Mouse (Mus musculus) gastrocnemius, postnatal 4 days (tissue): ENCODE results near the gene Glb1l. TPM values are rescaled to one million over a fixed set of nuclear protein-coding genes. Genes with fewer than 3 reads are reported as not detected.

ENCODE experiments used
- DNase-seq, 2 experiments: peaks; one replicate each; pipeline ENCODE4 v3.0.0; 2021 to 2022; ENCODE audit warnings: low spot score in 2 of 2, mixed read lengths in 2 of 2
- microRNA-seq: library from miRNA; unstranded; fragments of <30 nt; microRNA quantifications from one replicate; pipeline ENCODE4 v1.2.0, GENCODE M21; 2021
- total RNA-seq, 2 experiments: library from RNA; stranded (reverse); gene quantifications; 2 replicates each; pipeline ENCODE4 v1.2.3; 2021

The Glb1l gene
- total RNA-seq, 2 experiments from 2014 or later, result 10.5 to 11.9 TPM

GRCm38 (mm10) chr1:75155837-75156236 lies 54.8 kb downstream of the Glb1l start:
- no peak for DNase-seq

DNA sequence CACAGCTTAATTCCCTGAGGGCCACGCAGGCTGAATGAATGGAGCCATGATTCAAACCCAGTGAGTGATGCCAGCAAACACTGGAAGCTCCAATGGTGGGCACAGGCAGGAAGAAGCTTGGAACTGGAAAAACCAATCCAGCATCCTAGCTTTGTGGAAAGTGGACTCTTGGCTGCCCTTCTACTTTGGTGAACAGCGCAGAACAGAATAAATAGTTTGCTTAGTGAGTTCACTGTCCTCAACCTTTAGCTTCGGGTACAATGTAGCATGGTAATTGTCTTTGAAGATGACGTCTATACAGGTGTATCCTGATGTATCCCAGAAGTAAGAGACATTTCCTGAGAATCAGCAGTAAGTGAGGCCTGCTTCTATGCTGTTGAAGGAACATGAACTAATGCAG lies 61.9 kb downstream of the Glb1l start:
- DNase-seq, result no peak

Small RNA genes within 50 kb of the gene (microRNA-seq; reads per million reads assigned to microRNA genes)
- gene Gm27943, result not detected

Other genes starting within 250 kb of the Glb1l start
- gene Nhej1, start 85.6 kb downstream of the Glb1l start, total RNA-seq, result 1 to 10 TPM; 3.5 to 5.3 TPM
- under 1 TPM; 0.16 to 0.39 TPM for gene Slc23a3, start 76.9 kb downstream of the Glb1l start, total RNA-seq
- 10 to 100 TPM; 29.1 to 29.7 TPM for gene Cnppd1, start 68.1 kb downstream of the Glb1l start, total RNA-seq
- gene Retreg2, start 68.0 kb downstream of the Glb1l start, total RNA-seq, result 10 to 100 TPM; 31.3 to 31.5 TPM
- gene Zfand2b, start 42.2 kb downstream of the Glb1l start, total RNA-seq, result 10 to 100 TPM; 15.6 to 17.5 TPM
- gene Abcb6, start 30.4 kb downstream of the Glb1l start, total RNA-seq, result 10 to 100 TPM; 29.8 to 31.8 TPM
- gene Ankzf1, start 18.7 kb downstream of the Glb1l start, total RNA-seq, result 10 to 100 TPM in 1 of 2 experiments, 1 to 10 TPM in 1; 9.4 to 12.7 TPM
- gene Atg9a, start 18.6 kb downstream of the Glb1l start, total RNA-seq, result 10 to 100 TPM; 47.0 to 51.4 TPM
- gene Stk16, start within 50 bp of the Glb1l start, total RNA-seq, result 10 to 100 TPM; 47.4 to 49.0 TPM
- gene Tuba4a, start 9.1 kb upstream of the Glb1l start, total RNA-seq, result 100 to 1,000 TPM; 486 to 515 TPM
- gene A630095N17Rik, start 21.3 kb upstream of the Glb1l start, total RNA-seq, result not detected
- gene Dnajb2, start 25.6 kb upstream of the Glb1l start, total RNA-seq, result 10 to 100 TPM; 41.5 to 48.8 TPM
- under 1 TPM; 0.07 to 0.23 TPM for gene Ptprn, start 53.7 kb upstream of the Glb1l start, total RNA-seq
- gene Resp18, start 67.6 kb upstream of the Glb1l start, total RNA-seq, result not detected
- gene Dnpep, start 107.2 kb upstream of the Glb1l start, total RNA-seq, result 10 to 100 TPM; 65.0 to 70.5 TPM
- 1,000 to 10,000 TPM; 1,760 to 1,859 TPM for gene Des, start 149.5 kb upstream of the Glb1l start, total RNA-seq
- 100 to 1,000 TPM; 156 to 170 TPM for gene Speg, start 164.5 kb upstream of the Glb1l start, total RNA-seq
- gene Gmppa, start 225.1 kb upstream of the Glb1l start, total RNA-seq, result 10 to 100 TPM; 43.5 to 49.3 TPM
- under 1 TPM in 1 of 2 experiments, not detected in 1; 0.13 TPM for gene Asic4, start 239.6 kb upstream of the Glb1l start, total RNA-seq